Mouse (Mus musculus) cerebellum, adult 9-11 months (tissue): Measurements from ENCODE around the gene Flcn.

Source experiments
- DNase-seq: peaks from one replicate; pipeline ENCODE4 v3.0.0; 2022

Gene Flcn

DNA sequence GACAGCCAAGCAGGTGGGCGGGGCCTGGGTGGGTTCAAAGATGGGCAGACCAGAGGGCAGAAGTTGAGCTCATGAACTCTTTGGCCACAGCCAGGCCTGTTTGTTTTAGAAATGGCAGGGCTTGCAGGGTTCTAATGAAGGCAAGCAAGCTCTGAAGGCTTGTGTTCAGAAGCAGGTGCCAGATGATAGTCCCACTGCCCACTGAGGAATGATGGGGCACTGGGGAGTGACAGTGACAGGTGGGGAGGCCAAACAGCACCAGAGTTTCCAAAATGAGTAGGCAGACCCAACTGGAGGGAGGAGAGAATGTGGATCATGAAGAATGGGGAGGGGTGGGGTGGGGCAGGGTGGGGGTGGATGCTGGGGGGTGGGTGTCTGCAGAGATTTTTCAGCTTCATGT lies 4.6 kb downstream of the Flcn start:
- no peak for DNase-seq

DNA sequence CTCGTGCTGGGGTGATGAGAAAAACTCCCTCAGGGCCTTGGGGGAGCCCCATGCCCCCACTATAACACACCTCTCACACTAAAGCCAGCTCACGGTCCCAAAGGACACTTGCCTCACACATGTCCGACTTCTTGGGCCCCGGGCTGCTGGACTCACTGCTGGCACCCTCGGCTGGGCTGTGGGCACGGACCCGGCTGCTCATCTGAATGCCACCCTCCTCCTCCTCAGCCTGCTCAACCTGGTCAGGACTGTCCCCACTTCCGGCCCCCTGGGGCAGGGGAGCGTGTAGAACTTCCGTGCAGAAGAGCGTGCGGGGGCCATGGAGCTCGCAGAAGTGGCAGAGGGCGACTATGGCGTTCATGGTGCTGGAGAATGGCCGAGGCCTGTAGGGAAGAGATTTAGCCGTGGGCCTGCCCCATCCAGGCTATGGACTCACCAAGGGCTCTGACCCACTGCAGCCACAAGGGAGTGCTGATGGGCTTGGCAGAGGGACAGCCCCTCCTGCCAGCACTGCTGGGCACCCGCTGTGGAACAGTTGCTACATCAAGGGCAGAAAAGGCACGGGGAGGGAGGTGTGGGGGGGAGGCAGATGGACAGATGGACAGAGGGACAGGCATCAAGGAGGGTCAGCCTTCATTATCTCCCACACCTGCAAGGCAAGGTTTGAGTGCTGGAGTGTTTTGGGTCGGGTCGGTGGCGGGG lies 5.3 kb downstream of the Flcn start:
- DNase-seq, result peak; percentile 87

DNA sequence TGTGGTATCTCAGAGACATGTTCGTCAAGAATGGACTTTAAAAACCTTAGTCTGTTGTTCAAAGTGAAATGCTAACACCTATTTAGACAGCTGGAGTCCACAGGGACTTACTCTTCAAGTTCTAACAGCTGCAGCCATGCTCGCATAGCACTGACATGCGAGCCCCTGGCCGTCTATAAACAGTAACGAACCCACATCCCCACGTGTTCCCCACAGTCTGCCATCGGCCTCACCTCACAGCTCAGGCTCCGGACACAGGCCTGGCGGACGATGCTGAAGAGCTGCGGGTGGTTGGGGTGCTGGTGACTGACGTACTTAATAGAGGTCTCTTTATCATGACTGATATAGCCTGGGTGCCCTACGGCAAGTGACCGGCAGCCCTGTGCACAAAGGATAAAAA lies 6.3 kb downstream of the Flcn start:
- DNase-seq, result no peak

- DNase-seq, result no peak
Measured at GRCm38 (mm10) chr11:59801881-59802280, 7.9 kb downstream of the Flcn start.

DNA sequence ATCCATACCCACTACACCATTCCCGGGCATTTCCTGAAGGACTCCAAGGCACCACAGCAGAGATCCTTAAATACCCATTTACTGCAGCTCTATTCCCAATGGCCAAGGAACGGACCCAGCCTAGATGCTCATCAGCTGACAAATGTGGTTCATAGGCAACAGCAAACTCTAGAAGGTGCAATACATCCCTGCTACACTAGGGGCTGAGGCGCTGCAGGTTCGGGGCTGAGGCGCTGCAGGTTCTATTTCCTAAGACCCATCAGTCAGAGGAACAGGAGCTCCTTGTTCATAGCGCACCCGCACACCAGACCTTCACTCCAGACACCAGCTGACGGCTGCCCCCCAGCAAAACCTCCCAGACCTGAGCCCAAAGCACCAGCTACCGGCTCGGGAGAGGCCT lies 9.4 kb downstream of the Flcn start:
- DNase-seq, result no peak

DNA sequence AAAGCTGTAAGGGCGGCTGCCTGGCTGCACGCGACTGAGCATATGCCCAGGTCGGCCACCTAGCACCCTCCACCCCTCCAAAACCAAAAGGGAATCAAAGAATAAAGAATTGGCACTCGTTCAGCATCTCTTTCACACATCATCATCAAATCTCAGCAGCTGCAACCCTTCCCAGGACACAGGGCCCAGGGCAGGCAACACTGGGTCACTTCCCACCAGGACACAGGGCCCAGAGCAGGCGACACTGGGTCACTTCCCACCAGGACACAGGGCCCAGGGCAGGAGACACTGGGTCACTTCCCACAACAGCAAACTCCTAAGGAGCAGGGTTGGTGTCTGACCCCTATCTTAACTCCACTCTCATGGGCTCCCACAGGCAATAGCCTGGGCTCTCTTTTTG lies 16.4 kb downstream of the Flcn start:
- DNase-seq, result no peak

- DNase-seq, result no peak
Measured at GRCm38 (mm10) chr11:59789311-59789710, 20.5 kb downstream of the Flcn start.

DNA sequence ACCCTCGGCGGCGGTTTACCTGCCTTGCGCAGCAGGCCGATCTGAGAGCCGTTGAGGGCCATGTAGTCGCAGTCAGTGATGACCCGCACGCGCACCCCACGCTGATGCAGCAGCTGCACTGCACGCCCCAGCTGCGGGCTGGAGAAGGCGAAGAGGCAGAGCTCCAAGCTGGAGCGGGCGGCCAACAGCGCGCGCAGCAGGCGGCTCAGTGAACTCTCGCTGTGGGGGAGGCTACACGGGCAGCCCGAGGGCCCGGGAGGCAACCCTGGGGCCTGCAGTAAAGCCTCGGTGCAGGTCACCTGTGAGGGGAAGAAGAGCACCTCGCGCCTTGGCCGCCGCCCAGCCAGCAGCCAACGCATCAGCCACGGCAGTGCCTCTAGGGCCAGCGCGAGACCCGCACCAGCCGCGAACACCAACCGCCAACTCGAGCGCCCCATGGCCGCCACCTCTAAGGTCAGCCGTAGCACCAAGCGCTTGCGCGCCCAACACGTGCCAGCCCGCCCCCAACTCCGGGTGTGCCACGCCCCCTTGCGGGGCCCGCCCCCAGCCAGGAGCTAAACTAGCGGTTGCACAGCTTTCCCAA lies 22.5 kb downstream of the Flcn start, which contains the start of gene Pld6:
Gene Pld6, minus strand, starts transcription at position 447 of the 583 bp plus-strand sequence.
- DNase-seq, result no peak

DNA sequence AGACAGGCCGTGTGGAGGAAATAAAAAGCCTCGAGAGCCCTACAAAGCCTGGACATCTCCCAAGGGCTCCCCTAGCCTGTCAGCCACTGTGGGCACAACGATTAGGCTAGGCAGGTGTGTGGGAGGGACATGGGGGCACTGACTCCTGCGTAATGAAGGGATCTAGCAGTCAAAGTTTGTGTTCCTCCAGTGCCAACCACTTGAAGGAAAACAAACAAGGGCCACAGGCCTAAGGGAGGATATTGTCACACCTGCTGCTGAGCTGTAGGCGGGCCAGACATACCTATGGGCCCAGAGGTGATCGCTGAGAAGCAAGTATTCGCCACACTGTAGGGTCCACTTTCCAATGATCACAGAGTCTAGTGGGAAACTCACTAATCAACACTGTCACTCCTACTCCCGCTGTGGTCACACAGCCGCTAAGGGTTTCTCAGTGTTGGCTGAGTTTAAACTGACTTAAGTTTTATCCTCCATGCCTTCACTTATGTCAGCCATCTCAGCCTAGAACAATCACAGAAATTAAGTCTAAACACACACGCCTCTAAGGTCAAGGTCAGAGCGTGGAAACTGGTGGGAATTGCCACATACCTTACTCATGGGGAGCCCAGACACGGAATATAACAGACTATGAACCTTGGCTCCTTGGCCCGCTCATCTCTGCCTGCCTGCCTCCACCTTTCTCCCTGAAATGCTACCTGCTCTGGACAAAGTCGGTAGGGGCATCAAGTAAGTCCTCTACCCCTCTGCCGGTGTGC lies 23.2 kb downstream of the Flcn start:
- DNase-seq, result no peak

DNA sequence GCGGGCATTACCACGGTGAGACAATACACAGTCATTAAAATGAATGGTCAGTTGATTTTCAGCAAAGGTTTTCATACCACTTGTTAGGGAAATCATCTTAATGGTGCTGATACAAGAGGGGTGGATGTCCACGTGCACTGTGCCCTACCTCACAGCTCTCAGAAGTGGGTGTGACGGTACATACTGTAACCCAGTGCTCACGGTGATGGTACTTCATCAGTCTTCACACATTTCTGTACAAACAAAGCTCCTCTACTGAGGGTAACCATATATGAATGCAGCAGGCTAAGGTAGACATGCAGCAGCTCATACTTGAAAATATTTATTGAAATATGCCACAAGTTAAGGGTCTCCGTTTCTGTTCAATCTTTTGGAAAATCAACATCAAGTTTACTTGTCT lies 26.2 kb downstream of the Flcn start:
- no peak for DNase-seq

DNA sequence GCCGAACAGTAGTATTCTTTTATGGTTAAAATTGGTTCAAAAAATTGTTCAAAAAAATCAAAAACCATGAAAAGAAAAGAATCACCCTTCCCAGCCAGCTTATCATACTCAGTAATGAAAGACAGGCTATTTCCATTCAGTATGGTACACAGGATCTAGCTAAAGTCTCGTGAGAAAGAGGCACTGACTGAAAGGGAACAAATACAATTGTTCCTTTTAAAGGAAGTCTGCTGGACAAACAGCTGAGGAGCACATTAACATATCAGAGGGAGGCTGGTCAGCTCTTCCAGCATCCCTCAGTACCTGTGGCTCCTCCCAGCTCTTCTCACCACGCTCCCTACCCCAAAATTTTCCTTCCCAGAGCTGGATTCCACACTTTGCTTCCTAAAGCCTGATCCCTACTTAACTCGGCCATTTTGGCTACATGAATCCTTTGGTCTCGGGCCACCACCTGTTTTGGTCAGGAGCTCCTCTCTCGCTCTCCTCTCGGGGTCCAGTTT lies 27.7 kb downstream of the Flcn start:
- no peak for DNase-seq

GRCm38 (mm10) chr11:59780241-59780640 lies 29.6 kb downstream of the Flcn start:
- no peak for DNase-seq

DNA sequence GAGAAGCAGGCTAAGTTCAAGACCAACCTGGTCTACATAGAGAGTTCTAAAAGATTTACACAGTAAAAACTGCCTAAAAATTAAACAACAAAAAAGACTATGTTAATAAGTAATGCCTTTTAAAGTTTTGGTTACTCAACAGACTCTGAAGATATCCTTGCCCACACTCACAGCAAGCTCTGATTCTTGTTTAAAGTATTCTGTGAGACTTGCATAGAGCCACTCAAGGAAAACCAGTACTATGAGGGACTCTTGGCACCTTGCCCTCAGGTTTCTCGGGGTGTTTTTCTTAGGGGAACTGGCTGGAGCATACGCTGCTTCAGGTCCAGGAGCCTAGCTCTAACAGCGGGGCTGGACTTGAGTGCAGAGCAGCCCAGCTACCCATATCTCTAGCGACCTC lies 30.4 kb downstream of the Flcn start:
- DNase-seq, result no peak

DNA sequence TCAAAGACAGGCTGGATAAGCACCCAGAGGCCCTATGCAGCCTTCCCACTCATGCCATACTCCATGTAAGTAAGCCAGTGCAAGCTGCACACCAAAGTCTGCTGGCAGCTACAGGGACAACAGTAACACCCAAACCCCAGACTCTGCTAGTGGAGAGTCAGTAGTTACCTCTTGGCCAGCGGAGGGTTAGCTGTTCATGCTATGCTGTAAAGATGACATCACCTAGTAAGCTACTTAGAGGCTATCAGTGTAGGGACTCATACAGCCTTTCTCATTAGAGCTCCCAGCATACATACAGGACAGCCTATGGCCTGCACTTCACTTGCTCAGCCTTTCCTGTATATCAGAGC lies 31.0 kb downstream of the Flcn start:
- DNase-seq, result no peak

DNA sequence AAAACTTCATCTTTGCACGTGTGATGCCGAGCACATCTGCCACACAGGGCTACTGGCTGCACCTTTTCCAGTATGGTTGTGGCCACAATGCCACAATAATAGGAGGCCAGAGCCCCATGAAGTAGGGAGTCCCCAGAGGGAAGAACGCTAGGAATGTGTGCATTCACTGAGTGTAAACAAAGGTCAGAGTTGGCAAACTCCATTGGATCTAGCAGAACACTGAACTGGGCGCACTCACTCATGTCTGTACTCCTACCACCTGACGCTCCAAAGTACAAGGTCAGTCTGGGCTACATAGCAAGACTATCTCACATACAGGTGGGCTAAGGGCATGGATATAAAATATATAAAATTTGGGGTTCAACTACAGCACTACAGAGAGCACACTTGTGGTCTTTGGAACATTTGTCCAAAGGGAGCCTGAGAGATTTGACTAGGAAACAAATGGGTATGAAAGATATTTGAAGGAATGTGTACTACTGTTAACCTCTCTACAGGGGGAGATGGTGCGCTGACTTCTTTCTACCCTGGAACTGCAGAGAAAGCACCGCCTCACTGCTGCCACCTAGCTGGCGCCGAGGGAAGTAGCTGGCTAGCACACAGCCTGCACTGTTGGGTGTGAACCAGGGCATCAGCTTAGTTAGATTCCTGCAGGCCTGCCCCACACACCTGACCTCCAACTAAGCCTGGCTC lies 31.5 kb downstream of the Flcn start:
- DNase-seq, result peak; percentile 66

- no peak for DNase-seq
Measured at GRCm38 (mm10) chr11:59777259-59777658, 32.6 kb downstream of the Flcn start.

GRCm38 (mm10) chr11:59775435-59776148 lies 34.2 kb downstream of the Flcn start:
- no peak for DNase-seq

GRCm38 (mm10) chr11:59774522-59774921 lies 35.3 kb downstream of the Flcn start:
- DNase-seq, result no peak

- no peak for DNase-seq
Measured at GRCm38 (mm10) chr11:59772902-59773301, 36.9 kb downstream of the Flcn start.

DNA sequence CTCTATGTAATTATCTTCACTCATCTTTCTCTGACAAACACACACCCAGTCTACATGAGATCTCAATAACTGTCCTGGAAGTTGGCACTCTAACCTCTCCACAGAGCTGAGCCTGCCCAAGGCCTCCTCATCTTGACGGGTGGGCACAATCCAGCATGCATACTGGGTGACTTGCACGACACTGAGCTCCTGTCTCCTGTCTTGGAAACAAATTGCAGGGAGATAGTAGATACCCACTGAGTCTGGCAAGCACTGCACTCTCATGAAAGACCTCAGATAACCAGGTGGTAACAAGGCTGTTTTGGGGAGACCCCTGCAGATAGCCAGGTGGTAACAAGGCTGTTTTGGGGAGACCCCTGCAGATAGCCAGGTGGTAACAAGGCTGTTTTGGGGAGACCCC lies 37.5 kb downstream of the Flcn start:
- DNase-seq, result peak; percentile 79

DNA sequence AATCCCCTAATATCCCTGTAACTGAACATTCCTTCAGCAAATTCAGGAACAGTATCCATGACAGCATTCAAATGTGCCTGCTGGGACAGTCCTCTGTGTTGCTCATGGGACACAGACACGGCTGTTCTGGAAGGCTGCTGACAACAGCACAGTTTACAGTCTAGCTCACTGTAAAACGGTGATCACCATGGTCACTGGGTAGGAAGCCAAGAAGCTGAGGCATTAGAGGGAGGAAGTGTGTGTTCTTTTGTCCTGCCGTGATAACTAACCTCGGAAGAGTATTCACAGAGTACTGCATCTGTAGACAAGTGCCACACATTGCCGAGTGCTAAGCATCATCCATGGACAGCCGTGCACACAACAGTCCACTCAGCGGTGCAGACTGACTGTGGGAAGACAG lies 39.1 kb downstream of the Flcn start:
- DNase-seq, result no peak

DNA sequence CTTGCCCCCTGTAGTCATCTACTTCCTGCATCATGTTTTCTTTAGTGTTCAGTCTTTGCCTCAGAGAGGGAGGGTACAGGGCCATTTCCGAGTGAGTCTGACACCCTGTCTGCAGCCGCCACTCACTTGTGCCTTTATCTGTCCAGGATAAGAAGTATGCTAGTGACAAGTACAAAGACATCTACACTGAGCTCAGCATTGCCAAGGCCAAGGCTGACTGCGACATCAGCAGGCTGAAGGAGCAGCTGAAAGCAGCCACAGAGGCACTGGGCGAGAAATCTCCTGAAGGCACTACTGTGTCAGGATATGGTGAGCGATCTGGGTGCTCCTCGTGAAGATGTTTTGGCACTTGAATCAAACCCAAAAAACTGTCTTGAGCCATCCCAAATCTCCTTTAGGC lies 40.1 kb downstream of the Flcn start:
- no peak for DNase-seq

DNA sequence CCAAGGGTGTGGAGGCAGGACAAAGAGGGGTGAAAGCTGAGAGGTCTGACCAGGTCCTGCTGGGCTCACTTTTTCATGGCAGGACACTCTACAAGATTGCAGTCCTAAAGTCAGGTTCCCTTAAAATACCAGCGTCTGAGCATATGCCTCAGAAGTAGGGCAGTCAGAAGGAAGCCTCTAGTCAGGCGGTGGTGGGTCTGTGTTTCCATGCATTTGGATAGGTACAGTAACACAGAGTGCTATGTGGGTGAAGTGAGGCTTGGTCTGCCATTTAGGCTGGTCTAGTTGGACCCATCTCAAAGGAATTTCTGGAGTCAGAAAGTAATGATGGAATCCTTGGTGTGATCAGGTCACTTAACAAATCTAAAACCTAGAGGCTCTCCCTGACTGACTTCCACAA lies 40.5 kb downstream of the Flcn start:
- DNase-seq, result no peak
